Mouse (Mus musculus): ENCODE results near the gene Fn3k.

The Fn3k gene

GRCm38 (mm10) chr11:121434156-121435155 is at the start of gene Fn3k:
TSS of gene Fn3k (plus strand) at chr11:121434913.
- peak; percentile 95 to 97 for DNase-seq (ENCODE audit: low spot score in 2 of 2)

GRCm38 (mm10) chr11:121387750-121388553 is 46.8 kb upstream of the Fn3k start, which contains the start of gene Rab40b:
TSS of gene Rab40b (minus strand) at chr11:121388251.
- peak; percentile 95 to 96 for DNase-seq (ENCODE audit: low spot score in 2 of 2)

GRCm38 (mm10) chr11:121388554-121388945 is 46.2 kb upstream of the Fn3k start:
- no peak for DNase-seq (ENCODE audit: low spot score in 2 of 2)

- DNase-seq (ENCODE audit: low spot score in 2 of 2): no peak
Measured at GRCm38 (mm10) chr11:121390793-121391192, 43.9 kb upstream of the Fn3k start.

- no peak for DNase-seq (ENCODE audit: low spot score in 2 of 2)
Measured at GRCm38 (mm10) chr11:121392405-121392804, 42.3 kb upstream of the Fn3k start.

GRCm38 (mm10) chr11:121407366-121408155 is 27.2 kb upstream of the Fn3k start:
- peak; percentile 25 to 70 for DNase-seq (ENCODE audit: low spot score in 2 of 2)

- DNase-seq (ENCODE audit: low spot score in 2 of 2): peak in 1 of 2 experiments; percentile 56
Measured at GRCm38 (mm10) chr11:121414762-121415161, 20.0 kb upstream of the Fn3k start.

- no peak for DNase-seq (ENCODE audit: low spot score in 2 of 2)
Measured at GRCm38 (mm10) chr11:121415351-121415750, 19.4 kb upstream of the Fn3k start.

DNA sequence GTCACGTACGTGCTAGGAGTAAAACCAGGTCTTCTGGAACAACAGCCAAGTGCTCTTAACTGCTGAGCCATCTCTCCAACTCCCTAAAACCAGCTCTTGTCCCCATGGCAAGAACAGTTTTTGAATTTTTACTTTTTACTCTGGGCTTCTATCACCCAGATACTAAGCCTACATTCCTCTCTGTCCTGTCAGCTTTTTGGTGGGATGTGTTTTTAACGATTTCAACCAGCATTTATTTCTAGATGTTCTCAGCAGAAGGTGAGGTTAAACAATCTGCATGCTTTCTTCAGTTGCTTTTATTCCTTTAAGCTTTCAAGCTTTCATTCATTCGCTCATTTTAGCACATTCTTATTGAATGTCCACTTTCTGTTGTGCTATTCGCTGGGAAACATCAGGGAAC is 16.7 kb upstream of the Fn3k start:
- no peak for DNase-seq (ENCODE audit: low spot score in 2 of 2)

DNA sequence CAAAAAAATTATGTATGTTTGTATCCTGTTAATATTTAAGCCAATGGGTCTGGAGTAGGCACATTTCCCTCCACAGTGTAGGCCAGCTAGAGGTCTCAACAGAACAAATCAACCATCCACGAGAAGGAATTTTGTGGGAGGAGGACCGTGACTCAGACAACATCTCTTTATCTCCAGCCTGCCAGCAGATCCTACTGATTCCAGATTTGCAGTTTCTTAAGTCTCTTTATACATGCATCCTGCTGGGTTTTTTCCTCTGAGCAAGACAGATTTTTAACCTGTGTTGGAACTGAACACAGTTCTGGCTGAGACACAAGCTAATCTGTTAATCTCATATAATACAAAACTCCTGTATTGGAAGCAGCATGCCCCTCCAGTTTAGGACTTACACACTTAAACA is 15.8 kb upstream of the Fn3k start:
- DNase-seq (ENCODE audit: low spot score in 2 of 2): peak in 1 of 2 experiments; percentile 54

GRCm38 (mm10) chr11:121420379-121420778 is 14.3 kb upstream of the Fn3k start:
- no peak for DNase-seq (ENCODE audit: low spot score in 2 of 2)

- peak; percentile 97 to 99 for DNase-seq (ENCODE audit: low spot score in 2 of 2)
Measured at GRCm38 (mm10) chr11:121420830-121421552, 13.7 kb upstream of the Fn3k start, which contains the start of gene Fn3krp. TSS of gene Fn3krp (plus strand) at chr11:121421401.

DNA sequence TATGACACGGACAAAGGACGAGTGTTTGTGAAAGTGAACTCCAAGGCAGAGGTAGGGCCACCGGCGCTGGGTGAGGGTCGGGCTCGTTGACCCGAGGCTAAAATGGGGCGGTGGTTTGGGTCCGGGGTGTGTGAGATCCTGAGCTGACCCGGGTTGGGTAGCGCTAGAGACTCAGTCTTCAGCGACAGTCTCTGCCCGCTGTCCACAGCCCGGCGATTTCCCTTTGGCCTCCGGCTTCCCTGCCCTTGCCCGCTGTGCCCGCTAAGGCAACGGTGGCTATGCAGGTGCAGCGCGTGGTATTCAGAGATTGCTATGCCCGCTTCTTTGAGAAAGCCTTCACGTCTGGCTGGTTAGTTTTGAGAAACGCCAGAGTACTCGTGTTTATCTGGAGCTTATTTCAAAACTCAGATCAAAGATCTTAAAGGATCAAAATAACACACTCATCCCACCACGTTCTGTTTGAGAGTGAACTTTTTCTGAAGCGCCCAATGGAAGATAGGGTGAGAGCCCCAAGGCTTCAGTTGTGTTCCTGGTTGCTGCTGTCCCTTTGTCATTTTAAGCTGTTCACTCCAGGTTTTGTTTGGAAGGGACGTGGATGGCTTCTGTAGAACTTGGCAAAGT is 13.1 kb upstream of the Fn3k start:
- DNase-seq (ENCODE audit: low spot score in 2 of 2): no peak

- DNase-seq (ENCODE audit: low spot score in 2 of 2): no peak
Measured at GRCm38 (mm10) chr11:121433397-121433796, 1.3 kb upstream of the Fn3k start.

- DNase-seq (ENCODE audit: low spot score in 2 of 2): no peak
Measured at GRCm38 (mm10) chr11:121437236-121437635, 2.5 kb downstream of the Fn3k start.

DNA sequence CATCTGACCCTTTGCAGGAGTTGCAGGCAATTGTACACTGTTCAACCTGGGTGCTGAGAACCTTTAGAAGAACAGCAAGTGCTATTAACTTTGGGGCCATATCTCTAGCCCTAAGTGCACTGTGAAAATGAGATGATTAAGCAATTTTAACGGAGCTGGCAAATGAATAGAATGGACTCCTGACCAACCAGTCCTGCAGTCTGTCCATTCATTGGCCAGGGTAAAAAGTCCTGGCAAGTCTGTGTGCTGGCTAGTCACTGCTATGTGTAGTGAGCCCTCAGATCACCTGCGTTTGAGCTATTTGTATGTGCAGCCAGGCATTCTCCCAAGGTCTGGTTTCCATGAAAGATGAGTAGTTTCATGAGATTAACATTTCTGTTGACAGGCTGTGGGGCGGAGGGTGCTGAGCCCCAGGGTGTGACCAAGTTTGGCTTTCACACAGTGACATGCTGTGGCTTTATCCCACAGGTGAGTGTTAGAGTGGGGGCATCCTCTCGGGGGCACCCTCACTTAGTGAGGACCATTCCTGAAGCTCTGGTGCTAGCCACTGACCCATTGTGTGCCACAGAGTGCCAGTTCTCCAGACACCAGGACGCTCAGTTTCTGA is 5.1 kb downstream of the Fn3k start:
- DNase-seq (ENCODE audit: low spot score in 2 of 2): no peak

DNA sequence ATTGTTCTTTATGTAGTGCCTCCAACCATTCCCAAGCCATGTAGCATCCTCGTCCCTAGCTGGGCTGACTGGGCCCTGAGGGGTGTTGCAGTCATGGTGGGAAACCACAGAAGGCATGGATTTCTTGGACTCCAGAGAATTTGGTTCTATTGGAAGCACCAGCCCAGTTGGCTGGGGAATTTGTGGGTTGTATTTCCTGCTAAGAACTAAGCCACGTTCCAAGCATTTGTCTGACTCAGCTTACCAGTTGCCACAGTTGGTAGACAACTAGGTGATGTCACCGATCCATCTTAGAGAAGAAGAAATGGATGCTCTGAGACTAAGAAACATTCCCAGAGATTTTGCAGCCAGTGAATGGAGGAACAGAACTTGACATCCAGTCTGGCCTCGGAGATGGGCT is 6.9 kb downstream of the Fn3k start:
- no peak for DNase-seq (ENCODE audit: low spot score in 2 of 2)

- DNase-seq (ENCODE audit: low spot score in 2 of 2): no peak
Measured at GRCm38 (mm10) chr11:121442076-121442475, 7.4 kb downstream of the Fn3k start.

DNA sequence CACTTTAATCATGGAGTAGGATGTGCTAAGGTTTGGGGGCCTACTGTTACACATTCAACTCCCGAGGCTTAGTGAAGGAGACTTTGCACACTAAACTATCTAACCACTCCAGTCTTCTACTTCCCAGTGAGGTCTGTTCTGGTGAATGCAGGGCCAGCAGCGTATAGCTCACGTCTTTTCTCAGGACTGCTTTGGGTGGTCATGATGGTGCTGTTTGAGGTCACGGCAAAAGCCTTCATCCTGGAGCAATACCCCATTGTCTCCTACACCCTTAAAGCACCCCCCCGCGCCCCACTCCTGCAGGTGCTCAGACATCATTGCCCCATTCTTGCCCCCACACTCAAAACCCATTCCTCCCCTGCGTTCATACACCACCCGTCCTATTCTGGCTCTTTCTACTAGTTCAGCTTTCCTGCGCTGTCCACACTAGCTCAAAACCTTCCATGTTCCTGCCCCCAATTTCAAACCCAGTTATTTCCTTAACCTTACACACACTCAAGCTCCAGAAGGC is 16.6 kb downstream of the Fn3k start:
- no peak for DNase-seq (ENCODE audit: low spot score in 2 of 2)
